Mouse (Mus musculus): ENCODE results near the gene Ccdc40. TPM values are rescaled to one million over a fixed set of nuclear protein-coding genes. Genes with fewer than 3 reads are reported as not detected.

Ccdc40 gene
- 11.5 and 14.1 TPM in 2 replicates for polyA plus RNA-seq (2015; fragmentation: Nextera tagmentation; extraction: Ambion mirVana)

DNA sequence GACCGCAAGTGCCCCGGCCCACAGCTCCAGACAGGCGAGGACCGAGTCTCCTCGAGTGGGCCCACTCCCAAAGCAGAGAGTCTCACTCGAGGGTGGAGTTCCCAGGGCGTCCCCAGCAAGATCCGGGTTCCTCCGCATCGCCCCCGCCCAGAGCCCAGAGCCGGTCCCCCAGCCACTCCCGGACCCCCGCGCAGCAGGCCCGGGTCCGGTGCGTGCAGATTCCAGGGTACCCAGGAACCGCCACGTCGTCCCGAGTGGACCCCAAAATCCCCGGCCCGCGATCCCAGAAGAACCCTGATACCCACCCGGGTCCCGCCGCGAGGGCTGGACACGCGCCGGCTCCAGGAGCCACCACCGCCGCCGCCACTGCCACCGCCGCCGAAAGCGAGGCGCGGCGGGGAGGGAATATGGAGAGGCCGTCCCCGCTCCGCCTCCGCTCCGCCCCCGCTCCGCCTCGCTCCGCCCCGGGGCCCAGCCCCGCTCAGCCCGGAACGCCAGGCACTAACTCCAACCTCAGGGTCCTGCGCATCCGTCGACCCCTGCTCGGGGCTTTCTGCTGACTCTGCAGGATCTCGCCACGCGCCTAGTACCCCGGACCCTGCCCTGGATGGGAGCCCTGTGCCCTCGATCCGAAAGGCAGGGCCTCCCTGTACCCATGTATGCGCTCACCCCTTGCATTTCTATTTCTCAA, at the start of gene Ccdc40, which contains the start of gene Tbc1d16:
Ccdc40 (plus strand) TSS at position 482 of the 691 bp plus-strand sequence.
Tbc1d16 (minus strand) TSS at position 409 of the 691 bp plus-strand sequence.
- Histone ChIP-seq H3K9ac (replicated peaks; ENCODE audit: low read depth, low read length) (peak within 1 kb of the TSS; percentile 92), H3K9me3 (ENCODE audit: control insufficient read depth, low read length) (no peaks in the 10 kb centered on the region), H3K27me3 (replicated peaks; ENCODE audit: control insufficient read depth, insufficient read depth, low read length) (no peaks in the 10 kb centered on the region), H3K36me3 (ENCODE audit: control insufficient read depth, insufficient read depth) (no peaks in the 10 kb centered on the region), H3K4me1 (replicated peaks; ENCODE audit: control insufficient read depth, insufficient read depth, low read length) (peaks cover 53% of the 10 kb centered on the region), H3K4me2 (ENCODE audit: low read length) (peak within 1 kb of the TSS; percentile 100), H3K4me3 (replicated peaks; ENCODE audit: low read length) (peak within 1 kb of the TSS; percentile 74), H3K27ac (ENCODE audit: low read length) (peak within 1 kb of the TSS; percentile 78)
- ATAC-seq: peak; percentile 93
- under 1% methylated on average over 64 of the region's 66 CpGs for WGBS

- no peak overlapping the region for H3K9ac ChIP-seq (replicated peaks; ENCODE audit: low read depth, low read length)
- no peaks in the 10 kb centered on the region for H3K36me3 ChIP-seq (ENCODE audit: control insufficient read depth, insufficient read depth)
- H3K4me2 ChIP-seq (ENCODE audit: low read length): no peak overlapping the region
- H3K27me3 ChIP-seq (replicated peaks; ENCODE audit: control insufficient read depth, insufficient read depth, low read length): no peaks in the 10 kb centered on the region
- no peaks in the 10 kb centered on the region for H3K9me3 ChIP-seq (ENCODE audit: control insufficient read depth, low read length)
- H3K27ac ChIP-seq (ENCODE audit: low read length): no peak overlapping the region
- no peak overlapping the region for H3K4me3 ChIP-seq (replicated peaks; ENCODE audit: low read length)
- WGBS: 80% methylated on average over 14 of the region's 14 CpGs
- ATAC-seq: peak; percentile 37
- peaks cover 37% of the 10 kb centered on the region for H3K4me1 ChIP-seq (replicated peaks; ENCODE audit: control insufficient read depth, insufficient read depth, low read length)
These were observed 47.4 kb upstream of the Ccdc40 start for GRCm38 (mm10) chr11:119180824-119181582.

DNA sequence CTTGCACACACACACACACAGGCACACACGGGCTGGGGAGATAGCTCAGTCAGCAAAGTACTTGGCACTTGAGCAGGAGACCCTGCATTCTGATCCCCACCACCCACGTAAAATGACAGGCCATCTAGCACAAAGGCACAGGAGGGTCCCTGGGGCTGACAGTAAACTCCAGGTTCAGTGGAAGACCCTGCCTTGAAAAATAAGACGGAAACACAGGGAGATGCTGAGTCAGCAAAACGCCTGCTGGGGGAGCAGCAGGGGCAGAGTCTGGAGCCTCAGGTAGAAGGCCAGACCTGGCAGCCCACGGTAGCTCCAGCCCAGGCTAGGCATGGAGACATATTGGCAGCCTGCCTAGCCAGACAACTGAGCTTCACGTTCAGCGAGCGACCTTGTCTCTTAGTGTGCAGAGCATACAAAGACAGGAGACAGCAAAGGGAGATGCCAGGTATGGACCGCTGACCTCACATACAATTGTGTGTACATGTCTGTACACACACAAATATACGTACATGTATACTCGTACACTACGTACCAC, 46.4 kb upstream of the Ccdc40 start:
- H3K4me3 ChIP-seq (replicated peaks; ENCODE audit: low read length): no peak overlapping the region
- no peak overlapping the region for H3K4me2 ChIP-seq (ENCODE audit: low read length)
- 73% methylated on average over 12 of the region's 12 CpGs for WGBS
- H3K9ac ChIP-seq (replicated peaks; ENCODE audit: low read depth, low read length): no peak overlapping the region
- H3K27me3 ChIP-seq (replicated peaks; ENCODE audit: control insufficient read depth, insufficient read depth, low read length): no peaks in the 10 kb centered on the region
- peaks cover 31% of the 10 kb centered on the region for H3K4me1 ChIP-seq (replicated peaks; ENCODE audit: control insufficient read depth, insufficient read depth, low read length)
- no peaks in the 10 kb centered on the region for H3K9me3 ChIP-seq (ENCODE audit: control insufficient read depth, low read length)
- ATAC-seq: no peak
- H3K36me3 ChIP-seq (ENCODE audit: control insufficient read depth, insufficient read depth): no peaks in the 10 kb centered on the region
- no peak overlapping the region for H3K27ac ChIP-seq (ENCODE audit: low read length)

GRCm38 (mm10) chr11:119183684-119184310, 44.6 kb upstream of the Ccdc40 start:
- Histone ChIP-seq H3K4me2 (ENCODE audit: low read length) (no peak overlapping the region), H3K27ac (ENCODE audit: low read length) (no peak overlapping the region), H3K36me3 (ENCODE audit: control insufficient read depth, insufficient read depth) (no peaks in the 10 kb centered on the region), H3K4me1 (replicated peaks; ENCODE audit: control insufficient read depth, insufficient read depth, low read length) (peaks cover 38% of the 10 kb centered on the region), H3K27me3 (replicated peaks; ENCODE audit: control insufficient read depth, insufficient read depth, low read length) (no peaks in the 10 kb centered on the region), H3K9me3 (ENCODE audit: control insufficient read depth, low read length) (no peaks in the 10 kb centered on the region), H3K4me3 (replicated peaks; ENCODE audit: low read length) (no peak overlapping the region), H3K9ac (replicated peaks; ENCODE audit: low read depth, low read length) (no peak overlapping the region)
- ATAC-seq: no peak
- WGBS: 59% methylated on average over 15 of the region's 15 CpGs

DNA sequence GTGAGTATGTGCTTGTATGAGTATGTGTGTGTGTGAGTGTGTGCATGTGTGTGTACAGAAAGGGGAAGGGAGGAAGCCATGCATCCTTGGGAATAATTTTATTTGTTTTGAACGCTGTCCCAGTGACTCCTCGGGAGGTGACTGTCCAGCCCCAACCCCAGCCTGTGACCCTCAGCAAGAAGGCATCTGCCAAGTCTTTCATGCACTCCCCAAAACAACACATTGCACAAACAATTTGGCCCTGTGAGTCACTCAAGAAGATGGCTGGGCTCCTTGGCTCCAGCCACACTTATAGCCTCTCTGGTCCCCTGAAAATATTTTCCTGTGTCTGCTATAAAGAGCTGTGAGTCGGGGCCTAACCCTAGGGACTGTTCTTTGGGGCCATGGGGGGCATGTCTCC, 42.0 kb upstream of the Ccdc40 start:
- H3K27me3 ChIP-seq (replicated peaks; ENCODE audit: control insufficient read depth, insufficient read depth, low read length): no peaks in the 10 kb centered on the region
- H3K36me3 ChIP-seq (ENCODE audit: control insufficient read depth, insufficient read depth): no peaks in the 10 kb centered on the region
- H3K9ac ChIP-seq (replicated peaks; ENCODE audit: low read depth, low read length): no peak overlapping the region
- no peak overlapping the region for H3K4me3 ChIP-seq (replicated peaks; ENCODE audit: low read length)
- no peak overlapping the region for H3K27ac ChIP-seq (ENCODE audit: low read length)
- H3K4me1 ChIP-seq (replicated peaks; ENCODE audit: control insufficient read depth, insufficient read depth, low read length): peaks cover 47% of the 10 kb centered on the region
- WGBS: 82% methylated on average over 3 of the region's 3 CpGs
- no peak overlapping the region for H3K4me2 ChIP-seq (ENCODE audit: low read length)
- H3K9me3 ChIP-seq (ENCODE audit: control insufficient read depth, low read length): no peaks in the 10 kb centered on the region
- no peak for ATAC-seq

DNA sequence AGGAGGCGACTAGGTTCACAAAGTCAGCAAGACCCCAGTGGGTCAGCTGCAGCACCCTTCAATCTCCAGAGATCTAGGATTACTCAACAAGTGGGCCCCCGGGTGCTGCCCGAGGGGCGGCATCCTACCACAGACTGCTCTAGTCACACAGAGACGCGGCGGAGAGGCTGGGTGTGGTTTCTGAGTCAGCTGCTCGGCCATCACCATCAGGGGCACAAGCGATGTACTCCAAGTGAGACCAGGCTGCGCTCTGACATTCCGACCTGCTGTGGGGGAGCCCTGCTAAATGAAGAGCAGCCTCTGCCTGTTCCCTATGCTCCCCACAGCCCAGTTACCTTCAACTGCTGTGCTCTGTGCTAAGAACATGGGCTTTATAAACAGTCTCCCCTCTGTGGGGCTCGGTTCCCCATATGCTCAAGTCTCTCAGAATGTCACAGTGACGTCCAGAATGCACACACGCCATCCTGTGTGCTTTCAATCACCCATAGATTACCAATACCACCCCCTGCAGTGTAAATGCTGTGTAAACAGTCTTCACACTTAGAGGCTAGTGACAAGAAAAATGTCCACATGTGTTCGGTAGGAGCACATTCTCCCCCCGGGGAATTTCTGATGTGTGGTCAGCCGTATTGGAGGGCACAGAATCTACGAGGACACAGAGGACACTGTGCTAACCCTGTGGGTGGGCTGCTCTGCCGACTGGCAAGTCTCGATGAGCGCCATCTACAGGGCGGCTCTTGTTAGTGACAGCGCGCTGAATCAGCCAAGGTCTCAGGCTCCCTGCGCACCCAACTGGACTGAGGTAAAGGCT, 41.2 kb upstream of the Ccdc40 start:
- Histone ChIP-seq H3K36me3 (ENCODE audit: control insufficient read depth, insufficient read depth) (no peaks in the 10 kb centered on the region), H3K9me3 (ENCODE audit: control insufficient read depth, low read length) (no peaks in the 10 kb centered on the region), H3K4me2 (ENCODE audit: low read length) (no peak overlapping the region), H3K9ac (replicated peaks; ENCODE audit: low read depth, low read length) (no peak overlapping the region), H3K27me3 (replicated peaks; ENCODE audit: control insufficient read depth, insufficient read depth, low read length) (no peaks in the 10 kb centered on the region), H3K27ac (ENCODE audit: low read length) (no peak overlapping the region), H3K4me3 (replicated peaks; ENCODE audit: low read length) (no peak overlapping the region), H3K4me1 (replicated peaks; ENCODE audit: control insufficient read depth, insufficient read depth, low read length) (peaks cover 41% of the 10 kb centered on the region)
- 0 out of 2 replicates have a peak, but pooled peaks have one; percentile 34 for ATAC-seq
- 47% methylated on average over 25 of the region's 25 CpGs for WGBS

- Histone ChIP-seq H3K4me1 (replicated peaks; ENCODE audit: control insufficient read depth, insufficient read depth, low read length) (peaks cover 39% of the 10 kb centered on the region), H3K4me2 (ENCODE audit: low read length) (no peak overlapping the region), H3K36me3 (ENCODE audit: control insufficient read depth, insufficient read depth) (no peaks in the 10 kb centered on the region), H3K27me3 (replicated peaks; ENCODE audit: control insufficient read depth, insufficient read depth, low read length) (no peaks in the 10 kb centered on the region), H3K9ac (replicated peaks; ENCODE audit: low read depth, low read length) (no peak overlapping the region), H3K9me3 (ENCODE audit: control insufficient read depth, low read length) (no peaks in the 10 kb centered on the region), H3K4me3 (replicated peaks; ENCODE audit: low read length) (no peak overlapping the region), H3K27ac (ENCODE audit: low read length) (no peak overlapping the region)
- 63% methylated on average over 10 of the region's 10 CpGs for WGBS
- ATAC-seq: no peak
These were observed 40.6 kb upstream of the Ccdc40 start for GRCm38 (mm10) chr11:119187800-119188197.

- H3K27me3 ChIP-seq (replicated peaks; ENCODE audit: control insufficient read depth, insufficient read depth, low read length): no peaks in the 10 kb centered on the region
- peaks cover 33% of the 10 kb centered on the region for H3K4me1 ChIP-seq (replicated peaks; ENCODE audit: control insufficient read depth, insufficient read depth, low read length)
- H3K36me3 ChIP-seq (ENCODE audit: control insufficient read depth, insufficient read depth): no peaks in the 10 kb centered on the region
- no peaks in the 10 kb centered on the region for H3K9me3 ChIP-seq (ENCODE audit: control insufficient read depth, low read length)
- no peak overlapping the region for H3K4me2 ChIP-seq (ENCODE audit: low read length)
- no peak overlapping the region for H3K27ac ChIP-seq (ENCODE audit: low read length)
- H3K4me3 ChIP-seq (replicated peaks; ENCODE audit: low read length): no peak overlapping the region
- no peak overlapping the region for H3K9ac ChIP-seq (replicated peaks; ENCODE audit: low read depth, low read length)
- 55% methylated on average over 6 of the region's 6 CpGs for WGBS
- ATAC-seq: no peak
These were observed 40.0 kb upstream of the Ccdc40 start for GRCm38 (mm10) chr11:119188389-119188788.
